8 mouse cellular contexts compared by ENCODE assay signal in genomic region chr19:21653172-21653981, GRCm38 (mm10). TPM values are rescaled to one million over a fixed set of nuclear protein-coding genes. Genes with fewer than 3 reads are reported as not detected.
DNase-seq lines count a peak whose midpoint lies in the region; ATAC-seq and TF ChIP-seq lines count a peak whose summit lies in the region.

Gene Abhd17b (plus strand): TSS chr19:21653185.

- WGBS in embryonic facial prominence, embryonic 12.5 days: under 1% methylated on average over 95 of the region's 105 CpGs
- WGBS in midbrain, postnatal 0 days: under 1% methylated on average over 40 of the region's 105 CpGs
- under 1% methylated on average over 100 of the region's 105 CpGs for WGBS in stomach, embryonic 16.5 days

- H3K4me2 ChIP-seq in embryonic facial prominence, embryonic 12.5 days (replicated peaks): peak within 1 kb of the TSS; percentile 71
- peak within 1 kb of the TSS; percentile 81 for H3K4me2 ChIP-seq in midbrain, postnatal 0 days (ENCODE audit: low read depth, low read length, poor library complexity, severe bottlenecking)
- peak within 1 kb of the TSS; percentile 66 for H3K4me2 ChIP-seq in stomach, embryonic 16.5 days (ENCODE audit: low read depth, low read length)

- peaks cover 22% of the 10 kb centered on the region; the same call in 1 of the 2 replicates for H3K4me1 ChIP-seq in embryonic facial prominence, embryonic 12.5 days
- H3K4me1 ChIP-seq in midbrain, postnatal 0 days (ENCODE audit: insufficient read depth, low read length): no peaks in the 10 kb centered on the region; the same call in 1 of the 2 replicates
- H3K4me1 ChIP-seq in stomach, embryonic 16.5 days (ENCODE audit: control insufficient read depth, insufficient read depth, low read length): peaks cover 11% of the 10 kb centered on the region

- peak; percentile 48; the same call in 1 of the 2 replicates for TF ChIP-seq CTCF in midbrain, postnatal 0 days (IDR thresholded peaks at IDR 0.05)

- DNase-seq in 3T3-L1 (ENCODE audit: low read depth, low spot score) (peak; percentile 60), liver (peak; percentile 47)
- peak; percentile 78 for DNase-seq in adrenal gland, postnatal 14 days
- peak; percentile 26 to 49 for DNase-seq in heart, adult 9 months (ENCODE audit: low spot score in 2 of 2)
- DNase-seq in kidney, adult 9 months: peak; percentile 57
- peak; percentile 45 for DNase-seq in midbrain, postnatal 0 days (ENCODE audit: low spot score)

- no peaks in the 10 kb centered on the region for H3K9me3 ChIP-seq in embryonic facial prominence, embryonic 12.5 days
- H3K9me3 ChIP-seq in midbrain, postnatal 0 days (ENCODE audit: low read length): no peaks in the 10 kb centered on the region
- H3K9me3 ChIP-seq in stomach, embryonic 16.5 days (replicated peaks; ENCODE audit: control insufficient read depth, low read length): no peaks in the 10 kb centered on the region

- H3K4me3 ChIP-seq in embryonic facial prominence, embryonic 12.5 days: peak within 1 kb of the TSS; percentile 89
- H3K4me3 ChIP-seq in midbrain, postnatal 0 days (ENCODE audit: low read depth, low read length): peak within 1 kb of the TSS; percentile 94
- peak within 1 kb of the TSS; percentile 90 for H3K4me3 ChIP-seq in stomach, embryonic 16.5 days (replicated peaks; ENCODE audit: low read length)

- H3K9ac ChIP-seq in embryonic facial prominence, embryonic 12.5 days: peak within 1 kb of the TSS; percentile 94
- H3K9ac ChIP-seq in midbrain, postnatal 0 days (replicated peaks; ENCODE audit: low read length, poor library complexity, severe bottlenecking): peak within 1 kb of the TSS; percentile 95
- peak within 1 kb of the TSS; percentile 96 for H3K9ac ChIP-seq in stomach, embryonic 16.5 days (ENCODE audit: low read length)

- peak within 1 kb of the TSS; percentile 98 for H3K27ac ChIP-seq in embryonic facial prominence, embryonic 12.5 days
- H3K27ac ChIP-seq in midbrain, postnatal 0 days (ENCODE audit: low read depth, low read length): peak within 1 kb of the TSS; percentile 98
- H3K27ac ChIP-seq in stomach, embryonic 16.5 days (ENCODE audit: low read length): peak within 1 kb of the TSS; percentile 98

- H3K27me3 ChIP-seq in embryonic facial prominence, embryonic 12.5 days: no peaks in the 10 kb centered on the region
- H3K27me3 ChIP-seq in midbrain, postnatal 0 days (ENCODE audit: insufficient read depth, low read length): no peaks in the 10 kb centered on the region
- no peaks in the 10 kb centered on the region for H3K27me3 ChIP-seq in stomach, embryonic 16.5 days (ENCODE audit: control insufficient read depth, insufficient read depth, low read length)

- peak; percentile 37 for ATAC-seq in embryonic facial prominence, embryonic 12.5 days (ENCODE audit: insufficient number of reproducible peaks, insufficient read depth, low FRiP score, low TSS enrichment)
- no peak; the same call in none of the 2 replicates for ATAC-seq in midbrain, postnatal 0 days (ENCODE audit: low FRiP score)
- ATAC-seq in stomach, embryonic 16.5 days (ENCODE audit: insufficient read depth, low FRiP score): peak; percentile 28; the same call in 1 of the 2 replicates

- no peaks in the 10 kb centered on the region for H3K36me3 ChIP-seq in embryonic facial prominence, embryonic 12.5 days
- no peaks in the 10 kb centered on the region for H3K36me3 ChIP-seq in midbrain, postnatal 0 days (ENCODE audit: insufficient read depth, low read length)
- H3K36me3 ChIP-seq in stomach, embryonic 16.5 days (ENCODE audit: control insufficient read depth, insufficient read depth, low read length): no peaks in the 10 kb centered on the region

RNA-seq across cellular contexts. Expression of gene Abhd17b, which starts in this region (rescaled TPM):
- 50.0 and 54.5 TPM in 2 replicates for total RNA-seq in adrenal gland, postnatal 14 days (2021)
- 39.1 and 41.4 TPM in 2 replicates for polyA plus RNA-seq in embryonic facial prominence, embryonic 12.5 days (2016; fragmentation: Nextera tagmentation; extraction: Ambion mirVana)
- total RNA-seq in midbrain, postnatal 0 days (2014; rRNA removed): 63.4 and 64.0 TPM in 2 replicates
- 44.4 and 49.0 TPM in 2 replicates for polyA plus RNA-seq in midbrain, postnatal 0 days (2015; fragmentation: Nextera tagmentation; extraction: Ambion mirVana)
- 11.6 and 14.0 TPM in 2 replicates for polyA plus RNA-seq in stomach, embryonic 16.5 days (2015; fragmentation: Nextera tagmentation; extraction: Ambion mirVana)
